Mouse (Mus musculus) monocyte, adult 2 months (primary cell): ENCODE results near the gene Jag1.

Experiments used
- DNase-seq, 2 experiments: peaks; one replicate each; pipeline ENCODE4 v3.0.0; 2022; ENCODE audit warnings: low spot score in 2 of 2, low read depth in 1 of 2

The Jag1 gene

DNA sequence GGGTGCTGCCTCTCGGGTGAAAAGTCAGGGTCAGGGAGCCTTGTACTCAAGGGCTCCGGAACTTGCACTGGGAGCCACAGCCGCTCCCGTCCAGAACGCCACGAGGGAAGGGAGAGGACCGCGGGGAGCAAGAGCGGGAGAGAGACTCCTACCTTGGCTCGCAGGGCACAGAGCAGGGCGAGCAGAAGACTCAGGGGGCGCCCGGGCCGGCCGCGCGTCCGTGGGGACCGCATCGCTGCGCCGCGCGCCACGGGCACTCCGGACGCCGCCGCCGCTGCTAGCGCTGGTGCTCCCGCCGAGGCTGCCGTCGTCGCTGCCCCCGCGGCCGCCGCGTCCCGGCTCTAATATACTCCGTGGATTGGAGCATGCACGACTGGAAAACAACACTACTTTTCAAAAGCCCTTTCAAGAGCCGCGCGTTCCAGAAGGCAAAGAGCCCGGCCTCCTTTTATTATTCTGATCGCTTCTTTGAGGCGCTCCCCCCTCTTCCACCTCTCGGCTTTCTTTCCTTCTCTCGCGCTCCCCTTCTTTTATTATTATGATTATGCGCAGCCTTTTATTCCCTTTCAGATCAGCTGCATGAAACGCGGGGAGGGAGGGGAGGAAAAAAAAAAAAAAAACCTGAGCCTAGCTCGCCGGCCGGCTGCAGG is at the start of gene Jag1:
TSS of gene Jag1 (minus strand) at position 620 of the 650 bp plus-strand sequence.
- DNase-seq: no peak

DNA sequence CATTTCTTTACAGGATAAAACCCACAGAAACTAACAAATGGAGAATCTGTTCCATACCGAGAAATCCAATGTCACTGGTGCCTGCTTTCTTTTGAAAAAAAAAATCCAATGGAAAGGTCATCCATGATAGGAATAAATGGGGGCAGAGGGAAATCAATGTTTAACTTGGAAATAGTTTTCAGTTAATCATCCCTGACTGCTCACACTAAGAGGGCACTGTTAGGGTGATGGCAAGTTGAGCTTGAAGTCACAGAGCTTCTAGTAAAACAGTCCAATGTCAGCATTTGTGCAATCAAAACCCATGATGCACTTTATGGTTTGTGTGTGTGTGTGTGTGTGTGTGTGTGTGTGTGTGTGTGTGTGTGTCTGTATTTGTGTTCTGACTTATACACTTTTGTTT is 39.6 kb upstream of the Jag1 start:
- DNase-seq: no peak

DNA sequence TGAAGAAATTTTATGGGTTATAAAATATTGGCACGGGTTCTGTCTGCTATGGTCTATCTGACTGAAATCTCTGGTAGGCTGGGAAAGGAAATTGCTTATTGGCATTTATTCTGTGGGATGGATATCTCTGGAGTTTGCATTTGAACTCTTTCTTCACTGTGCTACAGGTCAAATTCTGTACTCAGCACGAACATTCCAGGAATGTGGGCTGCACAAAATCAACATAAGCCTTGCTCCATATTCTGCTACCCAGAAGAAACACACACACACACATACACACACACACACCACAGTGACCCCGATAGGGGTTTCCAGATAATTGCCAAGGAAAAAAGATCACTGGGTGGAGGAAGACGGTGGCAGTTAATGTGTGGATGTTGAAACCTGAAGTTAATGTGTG is 37.4 kb upstream of the Jag1 start:
- DNase-seq: no peak

DNA sequence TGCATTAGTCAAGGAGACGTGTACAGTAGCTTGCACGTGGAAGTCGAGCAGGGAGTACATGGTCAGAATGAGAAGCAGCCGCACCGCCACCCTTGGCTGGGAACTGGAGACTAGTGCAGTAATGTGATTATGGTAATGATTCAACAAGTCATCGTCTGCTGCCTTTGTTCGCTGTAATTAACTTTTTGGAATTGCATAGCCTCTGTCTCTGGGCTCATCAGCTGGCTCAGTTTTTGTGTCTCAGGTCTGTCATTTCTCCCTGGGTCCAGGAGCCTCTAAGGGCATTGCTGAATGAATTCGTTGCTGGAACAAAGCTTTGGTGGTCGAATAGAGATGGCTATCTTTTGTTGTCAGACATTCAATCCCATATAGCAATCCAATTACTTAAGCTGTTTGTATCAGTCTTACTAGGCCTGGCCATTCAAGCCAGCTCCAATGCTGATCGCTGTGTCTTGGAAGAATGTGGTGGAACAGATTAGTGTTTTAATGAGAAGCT is 36.8 kb upstream of the Jag1 start:
- no peak for DNase-seq

DNA sequence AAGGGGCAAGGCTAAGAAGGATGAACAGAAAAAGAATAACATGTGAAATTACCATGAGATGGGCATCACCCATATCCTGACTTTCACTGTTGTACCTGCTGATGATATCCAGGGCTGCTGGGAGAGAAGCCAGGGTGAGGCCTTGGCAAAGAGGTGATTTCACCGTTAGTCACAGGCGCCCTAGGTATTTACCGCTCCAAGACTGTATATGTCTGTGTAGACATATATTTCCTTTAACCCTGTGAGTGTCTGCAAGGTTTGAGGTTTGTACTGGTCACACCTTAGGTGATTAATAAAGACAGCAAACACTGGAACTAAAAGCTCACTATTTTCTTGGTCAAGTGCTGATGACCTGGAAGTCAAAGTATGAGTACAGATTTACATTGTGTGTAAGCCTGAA is 34.5 kb upstream of the Jag1 start:
- DNase-seq: no peak

DNA sequence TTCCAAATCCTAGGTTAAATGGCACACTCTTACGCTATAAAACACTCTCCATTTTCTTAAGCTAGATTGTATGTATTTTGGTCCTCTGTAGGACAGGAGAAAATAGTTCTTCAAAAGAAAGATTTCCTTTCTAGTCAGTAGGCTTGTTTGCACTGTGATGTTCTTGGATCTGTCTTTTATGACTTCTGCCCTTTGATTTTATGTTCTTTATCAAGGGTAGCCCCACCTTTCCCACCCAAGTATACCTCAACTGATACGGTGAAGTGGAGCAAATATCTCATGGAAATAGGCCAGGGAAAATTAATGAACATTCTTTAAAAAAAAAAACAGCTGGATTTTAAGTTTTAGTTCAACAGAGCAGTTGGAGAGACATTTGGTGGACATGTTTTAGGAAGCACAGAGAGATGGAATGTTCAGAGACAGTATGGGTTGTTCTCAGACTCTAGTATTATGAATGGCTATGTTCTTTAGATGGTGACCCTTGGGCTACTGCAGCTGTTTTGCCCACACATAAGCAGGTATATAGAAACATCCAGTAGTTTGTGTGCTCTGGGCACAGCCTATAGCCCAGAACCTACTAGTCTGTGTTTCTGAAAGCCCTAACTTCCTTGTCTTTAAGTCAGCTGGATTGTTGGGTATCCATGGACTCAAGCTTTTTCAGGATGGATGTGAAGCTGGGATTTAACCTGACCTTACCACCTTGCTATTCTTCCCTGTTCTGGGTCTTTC is 30.7 kb upstream of the Jag1 start:
- DNase-seq: no peak

DNA sequence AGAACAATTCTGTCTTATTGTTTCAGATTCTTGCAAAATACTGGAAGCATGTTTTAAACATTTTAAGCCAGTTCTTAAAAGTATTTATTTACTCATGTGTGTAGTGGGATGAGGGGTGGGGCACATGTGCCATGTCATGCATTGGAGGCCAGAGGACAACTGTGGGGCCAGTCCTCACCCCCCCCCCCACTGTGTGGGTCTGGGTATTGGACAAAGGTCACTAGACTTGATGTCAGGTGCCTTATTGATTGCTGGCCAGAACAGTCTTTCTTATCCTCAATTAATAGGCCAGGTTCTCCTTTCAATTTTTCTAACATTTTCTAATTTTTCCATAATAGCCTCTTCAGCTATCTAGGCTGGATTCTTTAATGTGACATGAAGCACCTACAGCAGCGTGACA is 21.6 kb upstream of the Jag1 start:
- no peak for DNase-seq

DNA sequence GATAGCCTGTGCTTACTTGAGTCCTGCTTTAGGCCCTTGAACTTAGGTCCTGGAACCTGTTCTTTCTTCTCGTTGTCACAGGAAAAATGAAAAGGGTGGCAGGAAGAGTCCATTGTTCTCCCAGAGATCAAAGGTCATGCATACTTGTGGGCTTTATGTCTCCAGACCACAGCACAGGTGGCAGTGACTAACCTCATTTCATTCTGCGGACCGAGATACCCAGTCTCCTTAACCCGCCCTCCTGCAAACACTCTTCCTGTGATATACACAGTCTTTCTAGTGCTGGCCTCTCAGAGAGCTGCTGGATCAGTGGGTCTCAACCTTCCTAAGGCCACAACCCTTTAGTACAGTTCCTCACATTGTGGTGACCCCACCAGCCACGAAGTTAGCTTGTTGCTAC is 17.6 kb upstream of the Jag1 start:
- no peak for DNase-seq

DNA sequence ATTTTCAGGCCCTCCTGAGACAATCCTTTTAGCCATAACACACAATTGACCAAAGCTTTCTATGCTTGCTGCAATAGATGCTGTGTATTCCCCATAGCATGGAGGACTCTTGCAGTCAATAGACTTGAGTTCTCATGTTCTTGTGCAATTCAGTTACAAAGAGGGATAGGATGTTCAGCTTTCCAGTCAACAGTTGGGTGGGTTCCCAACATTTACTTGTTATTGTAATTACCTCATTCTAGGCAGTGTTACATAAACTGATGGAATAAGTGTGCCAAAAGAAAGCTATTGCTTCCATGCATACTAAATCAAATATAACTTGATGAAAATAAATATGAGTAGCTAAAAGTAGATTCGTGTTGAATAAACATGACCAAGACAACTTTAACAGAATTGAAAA is 8.4 kb upstream of the Jag1 start:
- DNase-seq: no peak

DNA sequence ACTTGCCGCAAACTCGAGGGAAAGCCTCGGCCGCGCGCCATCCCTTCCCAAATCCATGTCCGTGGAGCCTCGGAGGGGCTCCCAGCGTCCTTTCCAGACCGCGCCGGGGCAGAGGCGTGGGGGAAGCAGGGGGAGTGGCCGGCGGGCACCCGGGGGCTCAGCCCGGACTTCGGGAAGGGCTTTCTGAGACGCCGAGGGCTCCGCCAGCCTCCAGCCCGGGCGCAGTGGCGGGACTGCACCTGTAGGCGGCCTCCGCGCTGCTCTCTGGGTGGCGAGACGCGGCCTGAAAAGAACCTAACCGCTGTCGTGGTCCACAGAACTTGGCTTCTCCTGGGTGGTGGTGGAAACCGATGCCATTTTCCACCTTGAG is 862 bp upstream of the Jag1 start:
- peak in 1 of 2 experiments; percentile 64 for DNase-seq

DNA sequence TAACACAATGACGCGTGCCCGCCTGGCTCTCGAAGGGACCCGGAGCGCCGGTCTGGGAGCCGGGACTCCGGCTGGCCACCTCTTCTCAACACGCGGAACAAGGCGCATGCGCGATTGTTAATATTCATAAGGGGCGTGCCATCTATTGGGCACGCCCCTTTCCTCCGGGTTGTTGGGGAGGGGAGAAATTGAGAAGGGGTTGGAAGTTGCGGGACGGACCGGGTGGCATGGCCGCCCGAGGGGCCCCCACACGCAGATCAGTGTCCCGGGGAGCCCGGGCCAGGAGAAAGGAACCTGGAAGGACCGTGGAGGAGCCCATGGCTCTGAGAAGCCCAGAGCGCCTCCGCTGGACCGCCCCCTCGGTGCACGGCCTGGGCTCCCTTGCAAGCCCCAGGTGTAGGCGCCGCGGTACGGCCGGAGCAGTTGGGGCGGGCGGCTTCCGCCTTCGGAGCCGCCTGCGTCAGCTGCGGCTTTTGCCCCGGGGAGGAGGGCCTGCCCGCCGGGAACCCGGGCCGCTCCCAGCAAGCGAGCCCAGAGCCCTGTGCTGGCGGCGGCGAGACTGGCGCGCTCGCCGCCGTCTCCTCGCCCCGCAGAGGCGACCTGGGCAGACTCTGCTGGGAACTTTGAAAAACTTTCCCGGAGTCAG is 354 bp upstream of the Jag1 start:
- DNase-seq: peak; percentile 33 to 74

DNA sequence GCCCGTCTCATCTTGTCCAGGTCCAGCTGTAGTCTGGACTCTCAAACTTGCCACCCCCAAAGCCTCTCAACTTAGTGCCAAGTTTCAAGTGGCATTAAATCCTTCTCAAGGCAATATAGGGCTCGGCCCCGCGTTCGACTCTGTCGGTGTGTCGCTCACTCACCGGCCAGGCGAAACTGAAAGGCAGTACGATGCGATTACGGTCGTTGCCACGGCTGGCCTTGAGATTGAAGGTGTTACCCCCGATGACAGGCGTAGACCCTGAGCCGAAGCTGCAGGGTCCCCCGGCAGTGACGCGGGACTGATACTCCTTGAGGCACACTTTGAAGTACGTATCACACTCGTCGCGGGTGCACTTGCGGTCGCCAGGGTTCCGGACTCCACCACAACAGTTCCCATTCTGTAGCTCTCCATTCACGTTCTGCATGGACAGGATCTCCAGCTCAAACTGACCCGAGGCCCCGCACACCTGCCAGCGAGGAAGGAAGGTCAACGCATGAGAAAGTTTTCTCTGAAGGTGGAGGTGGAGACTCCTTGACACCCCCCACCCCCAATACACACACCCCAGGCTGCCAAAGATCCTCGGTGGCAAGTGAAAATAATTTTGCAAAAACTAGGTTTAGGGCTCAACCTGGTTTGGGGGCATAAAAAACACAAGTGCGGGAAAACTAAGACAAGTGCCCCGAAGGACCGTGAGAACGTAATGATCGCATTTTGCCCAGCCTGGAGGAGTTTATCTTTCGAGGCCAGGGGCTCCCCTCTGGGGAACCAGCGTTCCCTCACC is 1.0 kb downstream of the Jag1 start:
- DNase-seq: peak in 1 of 2 experiments; percentile 11

DNA sequence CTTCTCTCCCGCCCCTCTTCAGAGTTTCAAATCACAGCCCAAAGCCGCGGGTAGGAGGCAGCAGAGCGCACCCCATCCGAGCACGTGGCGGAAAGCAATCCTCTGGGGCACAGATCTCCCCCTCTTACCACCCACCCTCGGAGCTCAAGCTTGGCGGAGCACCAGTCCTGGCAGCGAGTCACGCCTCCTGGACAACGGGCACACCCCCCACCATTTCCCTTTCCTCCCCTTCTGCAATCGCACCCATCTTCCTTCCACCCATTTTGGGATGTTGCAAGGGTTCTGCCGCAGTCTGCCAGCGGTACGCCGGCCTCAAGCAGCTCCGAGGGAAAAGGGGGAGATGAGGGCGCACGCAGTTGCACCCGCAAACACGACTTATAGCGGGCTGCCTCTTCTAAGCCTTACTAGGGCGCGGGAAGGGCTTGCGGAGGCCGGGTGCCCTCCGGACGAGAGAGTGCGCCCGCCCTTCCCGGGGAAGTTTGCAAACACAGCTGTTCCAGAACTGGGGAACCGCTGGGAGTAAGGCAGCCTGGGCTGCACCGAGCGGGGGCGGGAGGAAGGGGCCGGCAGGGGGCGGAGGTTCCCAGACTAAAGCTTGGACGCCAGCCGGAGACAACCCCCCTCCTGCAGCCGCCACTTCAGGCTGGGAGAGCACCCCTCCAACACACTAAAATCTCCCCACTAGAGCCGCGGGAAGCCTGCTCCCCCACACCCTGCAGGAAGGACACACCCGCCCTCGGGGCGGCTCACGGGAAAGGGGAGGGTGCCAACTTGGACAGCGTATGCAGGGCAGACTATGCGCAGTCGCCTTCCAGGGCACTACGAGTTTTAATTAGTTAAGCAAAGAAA is 2.0 kb downstream of the Jag1 start:
- DNase-seq: peak; percentile 26 to 40

DNA sequence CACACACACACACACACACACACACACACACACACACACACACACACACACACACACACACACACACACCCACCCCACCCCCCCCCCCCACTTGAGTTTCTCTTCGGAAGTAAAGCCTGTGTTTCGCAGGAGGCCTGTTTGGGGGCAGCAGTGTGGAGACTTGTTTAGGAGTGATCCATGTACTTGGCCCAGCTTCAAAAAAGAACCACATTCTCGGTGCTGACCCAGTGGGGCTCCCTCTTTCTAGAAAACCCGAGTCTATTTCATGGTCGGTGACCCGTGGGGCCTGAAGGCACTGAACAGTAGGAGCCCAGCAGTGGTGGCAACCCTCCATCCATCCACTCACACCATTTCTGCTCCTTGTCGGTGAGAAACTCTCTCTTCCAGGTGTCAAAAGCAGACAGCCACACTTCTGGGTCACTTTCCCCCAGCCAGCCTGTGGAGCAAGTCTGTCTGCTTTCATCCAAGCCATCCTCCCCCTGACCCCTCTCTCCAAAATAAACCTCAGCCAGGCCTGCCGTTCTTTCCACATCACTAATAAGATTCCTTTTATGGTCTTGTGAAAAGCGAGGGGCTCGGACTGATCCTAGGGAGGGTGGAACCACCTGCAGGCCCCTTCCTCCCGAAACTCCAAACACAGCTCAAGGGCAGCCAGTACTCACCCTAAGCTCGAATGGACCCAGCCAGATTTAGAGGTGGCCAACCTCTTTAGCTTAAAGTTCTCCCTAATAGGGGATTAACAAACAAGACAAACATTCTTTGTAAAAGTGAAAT is 3.0 kb downstream of the Jag1 start:
- DNase-seq: no peak

DNA sequence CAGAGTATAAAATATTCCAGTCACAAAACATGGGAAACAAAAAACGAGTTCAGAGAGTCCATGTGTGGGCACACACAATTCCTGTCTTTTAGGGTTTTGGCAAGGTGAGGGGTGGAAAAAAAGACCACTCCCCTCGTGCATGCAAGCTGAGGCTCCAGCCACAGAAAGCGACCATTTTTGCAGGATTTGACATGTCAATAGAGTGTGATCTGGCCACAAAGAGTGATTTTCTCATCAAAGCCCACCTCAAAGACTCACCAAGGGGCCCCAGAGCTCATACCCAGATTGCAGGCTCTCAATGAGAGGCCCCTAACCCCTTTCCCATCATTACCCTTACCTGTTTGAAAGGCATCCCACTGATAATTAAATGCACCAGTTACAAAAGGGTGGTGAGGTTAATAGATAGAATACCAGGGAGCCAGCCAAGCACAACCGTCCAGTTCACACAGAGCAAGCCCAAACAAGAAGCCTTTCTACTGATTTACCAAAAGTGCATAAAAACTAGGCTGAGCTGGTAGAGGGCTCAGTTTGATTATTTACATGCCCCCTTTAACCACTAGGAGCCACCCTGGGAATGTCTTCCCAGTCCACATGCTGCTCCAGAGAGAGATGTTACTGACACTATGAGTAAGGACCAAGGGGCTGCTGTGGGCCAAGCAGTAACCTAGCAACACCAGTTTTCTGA is 6.1 kb downstream of the Jag1 start:
- DNase-seq: no peak

DNA sequence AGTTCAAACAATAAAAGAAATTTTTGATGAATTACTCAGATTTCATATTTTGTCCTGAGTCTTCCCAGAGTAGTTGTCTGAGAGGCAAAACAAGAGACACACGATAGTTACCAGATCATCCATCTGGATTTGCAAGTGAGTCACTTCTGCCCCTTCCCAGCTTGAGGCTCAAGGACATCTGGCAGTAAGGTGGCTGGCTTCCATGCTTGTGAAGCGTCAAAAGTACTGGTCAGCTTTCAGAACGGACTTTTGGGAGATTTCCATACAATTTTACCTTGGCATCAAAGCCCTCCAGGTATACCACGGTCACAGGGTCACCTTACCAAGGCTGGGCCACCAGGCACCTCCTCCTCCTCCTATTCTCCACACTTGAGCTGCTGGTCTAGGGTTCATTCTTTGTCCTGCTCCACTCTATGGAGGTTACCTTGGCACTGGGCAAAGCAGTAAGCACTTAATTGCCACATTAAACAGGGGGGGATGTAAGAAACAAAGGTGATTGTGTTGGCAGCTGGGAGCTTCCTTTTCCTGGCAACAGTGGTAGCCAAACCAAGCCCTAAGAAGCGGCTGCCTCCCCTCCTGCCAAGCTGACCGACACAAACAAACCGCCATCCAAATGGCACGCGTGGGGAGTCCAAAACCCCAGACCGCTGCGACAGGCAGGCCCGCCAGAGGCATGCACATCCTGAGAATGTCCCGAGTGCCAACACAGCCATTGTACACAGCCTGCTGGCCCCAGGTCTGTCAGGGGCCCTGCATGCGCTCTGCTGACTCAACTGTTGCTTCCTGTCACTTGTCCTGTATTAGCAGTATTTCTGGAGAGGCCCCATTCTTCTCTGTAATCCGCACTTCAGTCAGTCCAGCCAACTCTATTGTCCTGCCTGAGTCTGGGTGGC is 6.9 kb downstream of the Jag1 start:
- DNase-seq: no peak

DNA sequence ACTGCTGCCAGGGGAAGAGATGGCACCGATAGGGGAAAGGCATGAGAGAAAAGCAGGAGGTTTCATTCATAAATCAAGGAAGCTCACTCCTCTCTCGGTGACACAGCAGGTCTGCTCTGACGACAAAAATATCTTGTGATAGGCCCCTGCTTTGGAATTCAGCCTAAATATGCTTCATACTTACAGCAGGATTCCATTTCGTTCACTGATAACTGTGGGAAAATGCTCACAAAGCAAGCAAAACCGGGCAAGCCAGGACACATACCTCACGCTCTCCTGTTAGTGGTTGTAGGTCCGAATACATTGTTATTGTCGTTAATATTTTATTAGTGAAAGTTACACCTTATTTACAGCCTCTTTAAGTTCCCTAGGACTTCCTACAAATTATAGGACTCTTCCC is 8.5 kb downstream of the Jag1 start:
- DNase-seq: no peak

DNA sequence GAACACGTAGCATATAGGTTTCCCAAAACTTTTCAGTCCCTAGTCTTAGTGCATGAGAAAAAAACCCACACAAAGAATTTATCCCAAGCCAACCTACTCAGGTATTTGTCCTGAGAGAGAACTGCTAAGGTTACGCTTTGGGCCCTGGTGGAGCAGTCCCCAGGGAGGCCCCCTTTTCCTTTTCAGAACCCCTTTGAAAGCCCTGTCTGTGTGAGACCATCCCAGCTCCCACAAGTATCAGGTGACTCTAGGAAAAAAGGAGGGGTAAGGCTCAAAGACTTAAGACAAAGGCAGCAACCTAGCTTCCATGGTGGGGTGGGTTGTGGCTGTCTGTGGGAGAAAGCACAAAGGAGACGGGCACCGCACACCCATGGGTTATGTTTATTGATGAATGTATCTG is 9.2 kb downstream of the Jag1 start:
- DNase-seq: no peak
